29 mouse cellular contexts compared by ENCODE assay signal in genomic region chr9:122814775-122815174, GRCm38 (mm10). TPM values are rescaled to one million over a fixed set of nuclear protein-coding genes. Genes with fewer than 3 reads are reported as not detected.
DNase-seq lines count a peak whose midpoint lies in the region; ATAC-seq and TF ChIP-seq lines count a peak whose summit lies in the region.
"Had no signal": no experiment of that assay in that cellular context is flagged by ENCODE, and none has a peak within 500 bp of the region (broad histone marks: within the 10 kb centered on the region; RNA-seq: fewer than 3 reads in every experiment).

No protein-coding gene starts in this region.

- peaks cover 6% of the 10 kb centered on the region for H3K4me1 ChIP-seq in liver, adult 2 months (ENCODE audit: control insufficient read depth, insufficient read depth, low read length)
- no peaks in the 10 kb centered on the region for H3K4me1 ChIP-seq in liver, embryonic 12.5 days
- no peaks in the 10 kb centered on the region for H3K4me1 ChIP-seq in intestine, postnatal 0 days (replicated peaks; ENCODE audit: control insufficient read depth, insufficient read depth, low read length)
- no peaks in the 10 kb centered on the region for H3K4me1 ChIP-seq in hindbrain, embryonic 14.5 days (replicated peaks; ENCODE audit: control insufficient read depth, insufficient read depth, low read length)
- no peaks in the 10 kb centered on the region for H3K4me1 ChIP-seq in embryonic facial prominence, embryonic 10.5 days
- H3K4me1 ChIP-seq: embryonic facial prominence, embryonic 13.5 days; embryonic facial prominence, embryonic 15.5 days; forebrain, embryonic 10.5 days; forebrain, embryonic 12.5 days had no signal

- no peak for TF ChIP-seq POLR2A in liver, adult 2 months (IDR thresholded peaks at IDR 0.05; ENCODE audit: extremely low read depth, insufficient read depth, low read length)

- no peaks in the 10 kb centered on the region for H3K9me3 ChIP-seq in liver, embryonic 12.5 days (replicated peaks)
- H3K9me3 ChIP-seq in intestine, postnatal 0 days (ENCODE audit: control insufficient read depth), result no peaks in the 10 kb centered on the region
- no peaks in the 10 kb centered on the region for H3K9me3 ChIP-seq in hindbrain, embryonic 14.5 days (ENCODE audit: control insufficient read depth, low read length)
- no peaks in the 10 kb centered on the region for H3K9me3 ChIP-seq in embryonic facial prominence, embryonic 10.5 days
- H3K9me3 ChIP-seq: embryonic facial prominence, embryonic 13.5 days; embryonic facial prominence, embryonic 15.5 days; forebrain, embryonic 10.5 days; forebrain, embryonic 12.5 days; G1E had no signal

- WGBS in liver, adult 2 months, result 75% methylated on average over 2 of the region's 2 CpGs
- WGBS in liver, embryonic 12.5 days (ENCODE audit: insufficient replicate concordance), result 77% methylated on average over 2 of the region's 2 CpGs
- WGBS in intestine, postnatal 0 days, result 53% methylated on average over 2 of the region's 2 CpGs
- 95% methylated on average over 2 of the region's 2 CpGs for WGBS in hindbrain, embryonic 14.5 days
- 98% methylated on average over 2 of the region's 2 CpGs for WGBS in embryonic facial prominence, embryonic 10.5 days

- 0 out of 2 replicates have a peak, but pooled peaks cover 4% of the 10 kb centered on the region for H3K79me2 ChIP-seq in liver, adult 2 months (ENCODE audit: control insufficient read depth, insufficient read depth, low read length)

- peak overlapping the region; percentile 51 for H3K27ac ChIP-seq in liver, adult 2 months (replicated peaks; ENCODE audit: insufficient read depth, low read depth, low read length)
- H3K27ac ChIP-seq in liver, embryonic 12.5 days, result no peak overlapping the region
- no peak overlapping the region for H3K27ac ChIP-seq in intestine, postnatal 0 days (ENCODE audit: low read depth, low read length)
- no peak overlapping the region for H3K27ac ChIP-seq in hindbrain, embryonic 14.5 days
- H3K27ac ChIP-seq in embryonic facial prominence, embryonic 10.5 days (replicated peaks), result no peak overlapping the region
- H3K27ac ChIP-seq: embryonic facial prominence, embryonic 13.5 days; embryonic facial prominence, embryonic 15.5 days; forebrain, embryonic 10.5 days; forebrain, embryonic 12.5 days had no signal

- ATAC-seq in liver, embryonic 12.5 days, result no peak
- ATAC-seq in intestine, postnatal 0 days, result no peak; the same call in 1 of the 2 replicates
- ATAC-seq in hindbrain, embryonic 14.5 days (ENCODE audit: low FRiP score), result no peak
- ATAC-seq: activated CD4-positive, CD25-positive, alpha-beta regulatory T cell, adult 4 months; CD4-positive, CD25-positive, alpha-beta regulatory T cell, adult 4 months; forebrain, embryonic 14.5 days; Patski had no signal

- no peak overlapping the region for H3K9ac ChIP-seq in liver, adult 2 months (ENCODE audit: low read depth, low read length)
- H3K9ac ChIP-seq in liver, embryonic 12.5 days, result no peak overlapping the region
- H3K9ac ChIP-seq in intestine, postnatal 0 days (ENCODE audit: low read depth, low read length), result no peak overlapping the region
- no peak overlapping the region for H3K9ac ChIP-seq in hindbrain, embryonic 14.5 days
- H3K9ac ChIP-seq: embryonic facial prominence, embryonic 13.5 days; embryonic facial prominence, embryonic 15.5 days; forebrain, embryonic 12.5 days had no signal

- H3K27me3 ChIP-seq in liver, adult 2 months (ENCODE audit: control insufficient read depth, insufficient read depth, low read length), result no peaks in the 10 kb centered on the region
- no peaks in the 10 kb centered on the region for H3K27me3 ChIP-seq in liver, embryonic 12.5 days (replicated peaks)
- no peaks in the 10 kb centered on the region for H3K27me3 ChIP-seq in intestine, postnatal 0 days (replicated peaks; ENCODE audit: control insufficient read depth, insufficient read depth, low read length)
- no peaks in the 10 kb centered on the region for H3K27me3 ChIP-seq in hindbrain, embryonic 14.5 days (ENCODE audit: control insufficient read depth, insufficient read depth, low read length)
- no peaks in the 10 kb centered on the region for H3K27me3 ChIP-seq in embryonic facial prominence, embryonic 10.5 days (replicated peaks; ENCODE audit: low read depth, poor library complexity, severe bottlenecking)
- H3K27me3 ChIP-seq: CH12.LX; embryonic facial prominence, embryonic 13.5 days; embryonic facial prominence, embryonic 15.5 days; forebrain, embryonic 12.5 days; Patski had no signal

- peaks cover 43% of the 10 kb centered on the region for H3K36me3 ChIP-seq in liver, adult 2 months (ENCODE audit: control insufficient read depth, insufficient read depth, low read length)
- peaks cover 4% of the 10 kb centered on the region; the same call in 1 of the 2 replicates for H3K36me3 ChIP-seq in liver, embryonic 12.5 days
- peaks cover 16% of the 10 kb centered on the region; the same call in 1 of the 2 replicates for H3K36me3 ChIP-seq in intestine, postnatal 0 days (ENCODE audit: control insufficient read depth, insufficient read depth)
- peaks cover 58% of the 10 kb centered on the region for H3K36me3 ChIP-seq in hindbrain, embryonic 14.5 days (replicated peaks; ENCODE audit: control insufficient read depth, insufficient read depth)
- H3K36me3 ChIP-seq in embryonic facial prominence, embryonic 10.5 days (replicated peaks), result peaks cover 5% of the 10 kb centered on the region; the same call in 1 of the 2 replicates

- no peak for TF ChIP-seq CTCF in liver, adult 2 months (IDR thresholded peaks at IDR 0.05; ENCODE audit: low read depth, low read length)
- peak; percentile 19 for TF ChIP-seq CTCF in intestine, postnatal 0 days (IDR thresholded peaks at IDR 0.05; ENCODE audit: low read depth)

- peak; percentile 9 for DNase-seq in kidney, adult 18-20 months
- DNase-seq in kidney, postnatal 14 days, result no peak
- peak; percentile 42 for DNase-seq in liver, adult 2 months (ENCODE audit: extremely low read depth, low read depth, low spot score)
- no peak for DNase-seq in hindbrain, embryonic 14.5 days (ENCODE audit: low spot score)
- DNase-seq in embryonic facial prominence, embryonic 10.5 days (ENCODE audit: low spot score), result no peak
- DNase-seq: adrenal gland, adult 8-10 months; adrenal gland, postnatal 14 days; adrenal gland, postnatal 36 days; B cell, adult 2 months; cerebellum, adult 11-12 months; cerebellum, adult 2 months; cerebellum, adult 9-10 months; cerebellum, postnatal 10 days; cerebellum, postnatal 25 days had no signal

- no peak overlapping the region for H3K4me3 ChIP-seq in liver, adult 2 months (ENCODE audit: insufficient read depth, low read depth, low read length)
- no peak overlapping the region for H3K4me3 ChIP-seq in liver, embryonic 12.5 days
- no peak overlapping the region for H3K4me3 ChIP-seq in intestine, postnatal 0 days (ENCODE audit: low read depth, low read length)
- H3K4me3 ChIP-seq in hindbrain, embryonic 14.5 days (replicated peaks; ENCODE audit: low read length), result no peak overlapping the region
- no peak overlapping the region for H3K4me3 ChIP-seq in embryonic facial prominence, embryonic 10.5 days
- H3K4me3 ChIP-seq: embryonic facial prominence, embryonic 13.5 days; embryonic facial prominence, embryonic 15.5 days; erythroblast, embryonic 14.5 days; forebrain, embryonic 10.5 days; forebrain, embryonic 12.5 days had no signal

- no peak overlapping the region for H3K4me2 ChIP-seq in liver, embryonic 12.5 days
- H3K4me2 ChIP-seq in intestine, postnatal 0 days (replicated peaks; ENCODE audit: low read depth), result no peak overlapping the region
- H3K4me2 ChIP-seq in hindbrain, embryonic 14.5 days (replicated peaks), result no peak overlapping the region
- H3K4me2 ChIP-seq: embryonic facial prominence, embryonic 13.5 days; embryonic facial prominence, embryonic 15.5 days; forebrain, embryonic 12.5 days had no signal

RNA-seq across cellular contexts. Expression of gene Tcaim, which starts 9.4 kb away (rescaled TPM):
- 13.7 and 14.2 TPM in 2 replicates for total RNA-seq in liver, adult 2 months (2014; rRNA removed)
- 5.5 and 7.2 TPM in 2 replicates for polyA plus RNA-seq in liver, adult 2 months (2012; rRNA removed)
- polyA plus RNA-seq in liver, embryonic 12.5 days (2016; fragmentation: Nextera tagmentation; extraction: Ambion mirVana), result 2.8 and 3.0 TPM in 2 replicates
- polyA plus RNA-seq in intestine, postnatal 0 days (2015; fragmentation: Nextera tagmentation; extraction: Ambion mirVana), result 3.2 TPM in 2 replicates
- 8.3 and 10.2 TPM in 2 replicates for polyA plus RNA-seq in hindbrain, embryonic 14.5 days (2014; fragmentation: Nextera tagmentation; extraction: Ambion mirVana)
- 4.2 and 5.7 TPM in 2 replicates for polyA plus RNA-seq in embryonic facial prominence, embryonic 10.5 days (2016; fragmentation: Nextera tagmentation; extraction: Ambion mirVana)
- polyA plus RNA-seq: erythroblast, embryonic 14.5 days had no signal

RNA-seq across cellular contexts. Expression of gene Gm35549, which starts 29.1 kb away (rescaled TPM):
- total RNA-seq in liver, adult 2 months (2014; rRNA removed), result not detected in 2 replicates
- not detected in 2 replicates for polyA plus RNA-seq in liver, adult 2 months (2012; rRNA removed)
- polyA plus RNA-seq in liver, embryonic 12.5 days (2016; fragmentation: Nextera tagmentation; extraction: Ambion mirVana), result 0.21 TPM in 1 of 2 replicates, not detected in the other
- polyA plus RNA-seq in intestine, postnatal 0 days (2015; fragmentation: Nextera tagmentation; extraction: Ambion mirVana), result not detected in 2 replicates
- 0.56 and 0.95 TPM in 2 replicates for polyA plus RNA-seq in hindbrain, embryonic 14.5 days (2014; fragmentation: Nextera tagmentation; extraction: Ambion mirVana)
- polyA plus RNA-seq in embryonic facial prominence, embryonic 10.5 days (2016; fragmentation: Nextera tagmentation; extraction: Ambion mirVana), result 0.26 TPM in 1 of 2 replicates, not detected in the other
- total RNA-seq: adrenal gland, adult 18-20 months; adrenal gland, adult 8-10 months; adrenal gland, postnatal 14 days; adrenal gland, postnatal 36 days; CH12.LX; G1E had no signal
- polyA plus RNA-seq: cerebellum, adult 2 months; cortical plate, adult 2 months; erythroblast, embryonic 14.5 days; G1E had no signal

RNA-seq across cellular contexts. Expression of gene Zfp445, which starts 51.0 kb away (rescaled TPM):
- 52.2 TPM in 2 replicates for total RNA-seq in liver, adult 2 months (2014; rRNA removed)
- 22.3 and 27.8 TPM in 2 replicates for polyA plus RNA-seq in liver, adult 2 months (2012; rRNA removed)
- polyA plus RNA-seq in liver, embryonic 12.5 days (2016; fragmentation: Nextera tagmentation; extraction: Ambion mirVana), result 32.7 and 32.9 TPM in 2 replicates
- polyA plus RNA-seq in intestine, postnatal 0 days (2015; fragmentation: Nextera tagmentation; extraction: Ambion mirVana), result 12.0 and 15.3 TPM in 2 replicates
- 97.7 and 104 TPM in 2 replicates for polyA plus RNA-seq in hindbrain, embryonic 14.5 days (2014; fragmentation: Nextera tagmentation; extraction: Ambion mirVana)
- polyA plus RNA-seq in embryonic facial prominence, embryonic 10.5 days (2016; fragmentation: Nextera tagmentation; extraction: Ambion mirVana), result 84.8 and 85.6 TPM in 2 replicates

Comparison
In these comparisons a context has a peak if more than half of its experiments do, and no peak if none do; other contexts are left out.
1. DNase-seq: peak in kidney, adult 18-20 months (single experiment) and liver, adult 2 months (single experiment); none in kidney, postnatal 14 days (single experiment), hindbrain, embryonic 14.5 days (single experiment) and embryonic facial prominence, embryonic 10.5 days (single experiment).